Mouse (Mus musculus) urinary bladder, postnatal 25 days (tissue): Measurements from ENCODE around the gene Tes.
"Not testable (repeated sequence)": the region's sequence is repeated elsewhere in the genome, so short reads cannot be mapped to it uniquely, and the experiment has no call there.

ENCODE experiments used
- DNase-seq: peaks from one replicate; pipeline ENCODE4 v3.0.0; 2022; ENCODE audit warnings: low spot score

The Tes gene

DNA sequence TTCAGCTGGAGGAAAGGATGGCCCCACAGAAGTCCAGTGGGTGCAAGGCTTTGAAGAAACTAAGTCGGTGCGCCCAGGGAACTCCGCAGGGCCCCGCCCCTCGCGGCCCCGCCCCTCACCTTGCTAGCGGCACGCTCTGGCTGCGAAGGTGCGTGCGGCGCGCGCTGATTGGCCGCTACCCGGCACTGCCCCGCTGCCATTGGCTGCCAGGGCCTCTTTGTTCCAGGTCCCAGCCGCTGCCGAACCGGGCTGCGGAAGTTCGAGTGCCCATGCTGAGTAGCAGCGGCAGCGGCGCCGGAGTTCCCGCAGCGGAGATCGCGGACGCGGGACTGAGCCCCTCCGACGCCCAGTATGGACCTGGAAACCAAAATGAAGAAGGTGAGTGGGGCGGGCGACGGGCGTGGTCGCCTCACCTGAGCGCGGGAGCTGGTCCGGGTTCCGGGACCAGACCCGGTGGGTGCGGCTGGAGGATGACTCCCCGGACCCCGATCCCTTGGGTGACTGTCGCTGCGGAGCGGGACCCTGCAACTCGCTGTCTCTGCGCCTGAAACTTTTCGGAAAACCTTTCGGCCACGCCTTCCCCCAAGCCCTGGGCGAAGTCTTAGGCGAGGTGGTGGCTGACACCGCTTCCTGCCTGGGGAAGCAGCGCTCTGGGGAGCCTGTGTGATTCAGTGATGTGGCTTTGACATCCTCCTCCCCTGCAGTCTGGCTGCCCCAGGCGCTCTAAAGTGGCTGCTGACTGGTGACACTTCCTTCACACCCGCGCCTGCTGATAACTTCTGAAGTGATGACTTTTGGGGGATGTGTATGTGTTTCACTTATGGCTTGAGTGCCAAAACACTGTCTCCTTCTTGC, at the start of gene Tes:
TSS of gene Tes (plus strand) at position 214 of the 855 bp plus-strand sequence.
- peak; percentile 76 for DNase-seq

DNA sequence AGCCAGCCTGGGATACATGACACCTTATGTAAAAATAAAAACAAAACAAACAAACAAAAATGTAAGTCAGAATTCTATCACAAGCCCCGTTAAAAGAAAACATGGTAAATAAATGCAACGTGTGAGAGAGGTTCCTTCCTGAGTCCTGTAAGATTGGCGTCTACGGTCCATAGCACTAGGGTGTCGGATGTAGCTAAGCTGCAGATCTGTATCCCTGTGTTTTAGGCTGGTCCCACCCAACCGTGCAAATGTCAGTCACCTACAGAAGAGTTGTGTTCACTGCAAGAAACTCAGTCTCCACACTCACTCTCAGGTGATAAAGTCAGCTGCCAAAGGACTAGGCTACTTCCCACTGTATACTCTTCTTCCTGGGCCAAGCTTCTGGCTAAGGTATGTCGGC, 39.1 kb upstream of the Tes start:
- DNase-seq, result no peak

DNA sequence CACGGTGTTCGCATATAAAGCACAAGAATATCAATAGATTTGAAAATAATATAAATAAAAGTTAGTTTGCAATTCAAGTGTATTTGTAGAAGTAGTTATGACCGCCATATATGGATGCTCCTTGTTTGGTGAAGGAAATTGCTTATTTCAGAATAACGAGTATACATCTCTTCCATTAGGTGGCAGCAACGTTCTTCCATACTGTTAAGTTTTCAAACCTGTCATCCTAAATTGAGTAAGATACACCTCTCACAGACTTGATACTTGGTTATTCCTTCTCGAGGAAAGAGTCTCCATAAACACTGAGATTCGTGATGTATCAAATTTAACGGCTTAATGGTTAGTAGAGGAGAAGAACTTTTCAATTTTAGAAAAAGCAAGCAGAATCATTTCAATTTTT, 37.4 kb upstream of the Tes start:
- no peak for DNase-seq

DNA sequence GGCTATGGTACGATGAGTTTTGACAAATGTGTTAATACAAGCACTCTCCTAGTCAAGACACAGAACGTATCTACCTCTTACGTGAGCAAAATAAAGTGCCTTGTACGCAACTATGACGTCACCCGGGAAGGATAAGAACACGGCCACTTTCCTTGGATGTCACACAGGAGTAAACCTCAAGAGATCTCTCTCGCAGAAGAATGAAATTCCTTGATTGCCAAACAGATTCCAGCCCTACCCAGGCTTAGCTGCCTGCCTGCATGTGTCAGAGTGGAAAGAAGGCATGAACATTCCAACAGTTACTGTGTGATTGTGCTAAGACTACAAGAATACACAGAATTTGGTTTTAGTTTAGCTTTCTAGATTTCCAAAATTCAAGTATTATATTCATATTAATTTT, 36.1 kb upstream of the Tes start:
- no peak for DNase-seq

DNA sequence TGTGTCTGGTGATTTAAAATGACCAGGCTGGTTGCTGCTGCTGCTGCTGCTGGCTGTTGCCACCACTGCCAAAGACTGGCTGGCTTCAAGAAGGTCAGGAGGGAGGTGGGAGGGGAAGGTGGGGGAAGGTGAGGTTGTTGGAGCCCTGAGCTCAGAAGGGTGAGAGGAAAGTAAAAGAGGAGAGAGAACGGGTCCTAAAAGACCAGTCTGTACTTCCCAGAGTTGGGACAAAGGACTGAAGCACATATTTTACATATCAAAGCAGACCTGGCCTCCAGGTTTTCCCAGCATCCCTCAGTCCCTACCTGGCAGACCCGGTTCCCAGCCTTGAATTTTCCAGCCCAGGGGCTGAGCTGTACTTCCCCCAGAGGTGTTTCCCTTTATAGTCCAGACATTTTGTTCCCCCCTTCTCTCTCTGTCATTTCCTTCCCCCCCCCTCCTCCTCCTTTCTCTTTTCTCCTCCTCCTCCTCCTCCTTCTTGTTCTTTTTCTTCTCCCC, 32.7 kb upstream of the Tes start:
- DNase-seq, result no peak

DNA sequence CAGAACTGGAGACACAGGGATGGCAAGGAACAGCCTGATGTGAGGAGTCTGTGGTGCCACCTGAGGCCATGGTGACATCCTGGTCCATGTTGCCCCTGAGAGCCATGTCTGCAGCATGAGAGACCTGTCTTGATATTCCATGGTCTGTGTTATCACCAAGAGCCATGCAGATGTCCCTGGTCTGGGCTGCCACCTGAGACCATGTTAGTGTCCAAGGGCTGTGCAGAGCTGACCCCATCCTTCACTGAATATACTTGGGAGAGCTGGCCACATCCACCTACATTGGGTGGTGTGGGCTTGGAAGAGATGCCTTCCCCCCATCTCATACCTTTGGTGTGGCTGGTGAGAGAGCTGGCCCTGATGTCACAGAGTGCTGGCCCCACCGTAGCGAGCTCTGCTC, 30.9 kb upstream of the Tes start:
- no peak for DNase-seq

DNA sequence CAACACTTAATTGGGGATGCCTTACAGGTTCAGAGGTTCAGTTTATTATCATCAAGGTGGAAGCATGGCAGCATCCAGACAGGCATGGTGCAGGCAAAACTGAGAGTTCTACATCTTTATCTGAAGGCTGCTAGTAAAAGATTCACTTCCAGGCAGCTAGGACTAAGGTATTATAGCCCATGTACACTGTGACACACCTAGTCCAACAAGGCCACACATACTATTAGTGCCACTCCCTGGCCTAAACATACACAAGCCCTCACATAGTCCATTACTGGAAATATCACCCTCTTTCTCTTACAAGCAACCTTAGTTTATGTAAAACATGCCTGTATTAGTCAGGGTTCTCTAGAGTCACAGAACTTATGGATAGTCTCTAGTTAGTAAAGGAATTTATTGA, 29.7 kb upstream of the Tes start:
- no peak for DNase-seq

DNA sequence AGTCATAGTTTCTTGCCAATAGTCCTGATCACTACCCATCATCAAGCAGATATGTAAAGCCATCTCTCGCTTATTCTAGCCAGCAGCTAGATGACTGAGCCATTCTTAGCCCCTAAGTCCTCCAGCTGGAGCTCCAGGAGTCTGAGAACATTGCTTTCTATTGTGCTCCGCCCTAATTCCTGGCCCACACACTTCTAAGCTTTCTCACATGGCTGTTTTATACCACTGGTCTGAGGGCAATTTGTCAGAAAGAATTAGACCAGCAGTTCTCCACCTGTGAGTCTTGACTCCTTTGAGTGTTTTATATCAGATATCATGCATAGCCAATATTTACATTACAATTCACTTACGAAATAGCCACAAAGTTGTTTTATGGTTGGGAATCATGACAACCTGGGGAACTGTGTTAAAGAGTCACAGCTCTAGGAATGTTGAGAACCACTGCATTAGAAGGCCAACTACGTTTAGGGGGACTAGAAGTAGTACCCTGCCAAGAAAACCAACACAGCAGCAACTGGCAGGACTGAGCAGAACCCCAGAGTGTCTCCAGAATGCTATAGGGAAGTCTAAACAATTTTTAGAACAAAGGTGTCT, 13.4 kb upstream of the Tes start:
- DNase-seq, result no peak

DNA sequence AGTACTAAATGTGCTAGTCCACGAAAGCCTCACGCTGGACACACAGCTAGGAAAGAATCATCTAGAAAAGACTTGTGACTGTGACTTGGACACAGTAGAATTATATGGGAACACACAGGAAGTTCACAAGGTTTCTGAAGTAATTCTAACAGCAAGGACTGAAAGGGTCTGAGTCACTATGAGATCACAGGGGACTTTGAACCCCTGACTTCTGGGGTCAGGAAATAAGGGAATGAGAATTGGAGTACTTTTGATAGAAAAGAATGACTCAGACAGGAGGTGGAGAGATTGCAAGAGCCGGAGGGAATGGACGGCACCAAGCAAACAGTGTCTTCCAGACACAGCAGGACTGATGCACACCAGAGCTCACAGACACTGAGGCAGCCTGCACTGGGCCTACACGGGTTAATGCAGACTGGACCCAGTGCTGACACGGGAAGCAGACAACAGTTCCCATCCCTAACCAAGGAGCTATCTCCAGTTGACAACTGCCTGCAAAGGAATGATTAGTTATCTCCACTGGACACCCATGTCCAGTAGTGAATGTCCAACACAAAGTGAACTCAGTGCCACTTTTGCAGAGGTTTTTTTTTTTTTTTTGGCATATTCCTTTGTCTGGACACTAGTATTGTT, 11.8 kb upstream of the Tes start:
- DNase-seq, result no peak

DNA sequence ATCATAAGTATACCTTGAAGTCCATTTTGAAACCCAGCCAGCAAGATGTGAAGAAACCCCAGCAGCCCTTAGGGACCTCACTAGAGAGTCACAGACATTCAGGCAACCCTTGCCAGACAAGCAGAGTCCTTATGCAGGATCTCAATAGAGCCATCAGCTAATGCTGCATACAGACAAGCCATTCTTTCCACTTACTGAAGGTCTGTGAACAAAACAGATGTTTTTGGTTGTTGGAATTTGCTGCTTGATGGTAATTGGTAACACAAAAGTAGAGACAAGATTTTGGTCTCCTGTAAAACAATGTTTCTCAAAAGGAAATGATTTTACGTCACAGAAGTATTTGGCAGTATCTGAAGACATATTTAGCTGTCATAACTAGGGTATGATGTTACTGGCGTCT, 10.2 kb upstream of the Tes start:
- no peak for DNase-seq

DNA sequence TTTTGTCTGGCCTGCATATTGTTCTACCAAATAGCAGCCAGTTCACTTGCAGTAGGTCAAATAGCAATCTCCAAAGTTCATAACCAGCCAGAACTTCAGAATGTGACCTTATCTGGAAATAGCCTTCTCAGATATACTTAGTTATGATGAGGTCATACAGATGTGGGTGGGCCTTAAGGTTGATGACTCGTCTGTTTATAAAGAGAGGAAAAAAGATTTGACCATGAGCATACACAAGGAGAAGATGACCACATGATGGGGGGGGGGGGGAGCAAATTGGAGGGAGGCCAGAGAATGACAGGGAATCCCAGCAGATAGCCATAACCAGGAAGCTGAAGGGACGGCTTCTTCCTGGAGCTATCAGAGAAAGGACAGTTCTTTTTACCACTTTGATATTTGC, 9.3 kb upstream of the Tes start:
- DNase-seq, result no peak

DNA sequence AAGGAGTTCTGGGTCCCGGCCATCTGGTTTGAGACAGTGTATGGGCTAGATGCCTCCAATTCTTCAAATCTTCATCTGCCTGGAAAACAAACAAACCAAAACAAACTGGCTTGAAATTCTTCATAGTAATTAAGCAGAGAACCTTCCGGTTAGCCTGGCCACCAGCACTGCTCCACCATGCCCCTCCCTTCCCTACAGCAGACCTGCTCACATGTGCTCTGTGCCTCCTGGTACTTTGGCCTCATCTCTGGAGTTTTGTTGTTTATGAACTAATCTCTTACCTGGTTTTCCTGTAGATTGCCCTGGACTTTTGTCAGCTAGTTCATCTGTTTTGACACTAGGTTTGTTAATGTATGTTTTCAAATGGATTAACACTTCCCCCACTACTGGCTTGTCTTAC, 5.4 kb upstream of the Tes start:
- no peak for DNase-seq

DNA sequence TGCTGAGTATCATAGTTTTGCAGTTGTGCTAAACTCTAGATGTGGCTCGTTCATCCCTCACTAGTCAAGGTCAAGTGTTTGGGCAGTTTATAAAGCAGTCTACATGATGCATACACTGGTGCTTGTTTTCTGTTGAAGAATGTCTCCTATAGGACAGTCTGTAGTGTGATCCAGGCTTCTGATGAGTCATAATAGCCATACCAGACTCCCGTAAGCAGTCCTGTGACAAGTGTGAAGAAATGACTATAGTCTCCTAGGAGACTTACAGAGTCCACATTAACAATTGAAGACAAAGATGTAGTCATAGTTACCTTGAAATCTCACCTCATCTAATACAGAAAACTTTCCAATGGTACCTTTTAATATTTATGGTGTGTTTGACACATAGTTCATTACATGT, 4.8 kb upstream of the Tes start:
- no peak for DNase-seq

DNA sequence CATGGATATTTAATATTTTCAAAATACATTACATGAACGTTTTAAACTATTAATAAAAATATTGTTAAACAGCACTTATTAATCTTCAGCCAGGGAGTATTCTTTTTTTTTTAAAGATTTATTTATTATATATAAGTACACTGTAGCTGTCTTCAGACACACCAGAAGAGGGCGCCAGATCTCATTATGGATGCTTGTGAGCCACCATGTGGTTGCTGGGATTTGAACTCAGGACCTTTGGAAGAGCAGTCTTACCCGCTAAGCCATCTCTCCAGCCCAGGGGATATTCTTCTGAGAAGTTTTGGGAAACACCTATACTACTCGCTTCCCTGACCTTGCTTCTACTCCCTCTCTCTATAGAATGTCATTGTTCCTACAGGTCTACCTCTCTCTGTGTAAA, 3.1 kb upstream of the Tes start:
- DNase-seq, result not testable (repeated sequence)

DNA sequence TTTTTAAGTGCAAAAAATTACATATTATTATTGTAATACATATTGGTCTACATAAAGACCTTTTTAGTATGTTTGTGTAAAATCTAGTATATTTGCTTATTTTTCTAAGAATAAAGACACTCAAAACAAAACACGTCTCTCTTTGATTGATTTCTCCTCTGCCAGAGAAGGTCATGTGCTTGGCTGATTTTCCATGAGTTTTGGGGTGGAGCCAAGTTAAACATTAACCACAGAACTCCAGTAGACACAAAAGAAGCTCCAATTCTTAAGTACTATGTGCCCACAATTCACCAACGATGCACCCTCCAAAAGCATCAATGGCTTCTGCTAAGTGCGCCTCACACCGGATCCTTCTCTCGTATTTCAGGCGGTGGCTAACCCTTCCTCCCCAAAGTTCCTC, 2.6 kb upstream of the Tes start:
- DNase-seq, result no peak

DNA sequence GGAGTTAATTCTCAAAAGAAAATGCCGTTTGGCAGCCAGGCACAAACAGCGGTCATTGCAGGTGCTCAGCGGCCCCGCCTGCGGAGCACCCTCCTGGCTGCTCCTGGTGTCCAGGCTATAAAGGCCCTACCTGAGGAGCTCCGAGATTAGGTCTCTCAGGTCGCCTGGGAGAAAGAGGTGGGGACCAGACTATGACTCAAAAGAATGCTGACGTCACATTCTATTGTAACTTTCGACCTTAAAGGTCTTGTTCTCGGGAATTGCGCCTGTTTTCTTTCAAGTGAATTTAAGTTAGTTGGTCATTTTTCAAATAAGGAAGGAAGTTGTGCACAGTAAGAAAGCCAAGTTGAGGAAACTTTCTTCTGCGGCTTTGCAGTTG, 831 bp downstream of the Tes start:
- DNase-seq, result no peak

DNA sequence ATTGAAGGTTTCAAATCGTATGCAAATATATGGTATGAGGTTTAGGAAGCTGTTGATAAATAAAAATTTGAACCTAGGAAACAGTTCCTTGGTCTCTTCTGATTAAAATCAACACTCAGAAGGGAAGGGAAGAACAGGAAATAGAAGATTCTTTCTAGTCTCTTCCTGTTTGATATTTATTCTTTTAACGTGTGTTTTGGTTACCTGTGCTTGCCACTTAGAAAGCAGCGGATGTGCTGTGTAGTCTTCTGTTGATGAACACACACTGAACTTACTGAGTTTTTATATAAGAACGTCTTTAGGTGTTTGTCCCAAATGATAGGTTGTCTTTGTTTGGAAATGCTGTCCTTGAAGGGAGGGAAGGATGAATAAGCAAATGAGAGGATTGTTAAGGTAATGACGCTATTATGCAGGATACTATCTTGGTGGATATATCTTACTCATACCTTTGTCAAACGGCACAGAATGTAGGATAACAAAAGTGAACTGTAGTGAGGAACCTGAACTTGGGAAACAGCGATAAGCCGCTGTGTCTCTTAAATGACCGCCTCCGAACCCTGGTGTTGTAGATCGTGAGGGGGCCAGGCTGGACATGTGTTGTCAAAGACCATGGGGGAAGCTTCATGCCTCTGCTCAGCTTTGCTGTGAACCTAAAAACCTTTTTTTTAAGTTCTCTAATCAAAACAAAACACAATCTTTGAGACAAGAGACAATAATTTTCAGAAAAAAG, 1.4 kb downstream of the Tes start:
- DNase-seq, result no peak

DNA sequence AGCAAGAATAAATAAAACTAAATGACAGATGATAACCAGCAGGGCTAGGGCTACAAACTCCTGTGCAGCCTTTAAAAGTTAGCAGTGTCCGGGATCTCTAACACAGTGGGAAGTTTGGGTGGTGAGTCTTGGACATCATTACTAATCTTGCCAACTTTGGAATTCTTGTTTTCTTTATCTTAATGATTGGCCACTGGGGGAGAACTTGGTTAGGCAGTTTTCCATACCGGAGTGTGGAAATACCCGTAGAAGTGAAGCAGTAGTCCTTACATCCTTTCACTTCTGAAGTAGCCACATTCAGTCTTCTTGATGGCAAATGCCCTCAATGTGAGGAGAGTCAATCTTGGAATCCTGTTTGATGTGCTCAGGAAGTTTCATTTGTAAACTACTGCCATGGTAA, 7.0 kb downstream of the Tes start:
- DNase-seq, result no peak

DNA sequence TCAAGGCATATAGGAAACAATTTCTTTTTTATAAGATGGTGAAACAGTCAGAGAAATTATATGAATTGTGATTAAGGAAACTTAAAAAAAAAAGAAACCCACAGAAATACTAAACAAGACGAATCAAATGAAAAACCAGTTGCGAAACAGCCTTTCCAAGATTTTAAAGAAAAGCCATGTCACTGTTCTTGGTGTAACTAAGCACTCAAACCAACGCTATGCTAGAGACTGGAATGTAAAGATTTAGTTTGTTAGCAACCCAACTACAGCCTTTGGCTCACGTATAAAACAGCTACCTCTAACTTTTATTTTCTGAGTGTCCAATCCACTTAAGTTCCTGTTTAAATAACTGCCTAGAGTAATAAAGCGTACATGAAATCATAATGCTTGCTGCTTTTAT, 7.4 kb downstream of the Tes start:
- DNase-seq, result no peak

DNA sequence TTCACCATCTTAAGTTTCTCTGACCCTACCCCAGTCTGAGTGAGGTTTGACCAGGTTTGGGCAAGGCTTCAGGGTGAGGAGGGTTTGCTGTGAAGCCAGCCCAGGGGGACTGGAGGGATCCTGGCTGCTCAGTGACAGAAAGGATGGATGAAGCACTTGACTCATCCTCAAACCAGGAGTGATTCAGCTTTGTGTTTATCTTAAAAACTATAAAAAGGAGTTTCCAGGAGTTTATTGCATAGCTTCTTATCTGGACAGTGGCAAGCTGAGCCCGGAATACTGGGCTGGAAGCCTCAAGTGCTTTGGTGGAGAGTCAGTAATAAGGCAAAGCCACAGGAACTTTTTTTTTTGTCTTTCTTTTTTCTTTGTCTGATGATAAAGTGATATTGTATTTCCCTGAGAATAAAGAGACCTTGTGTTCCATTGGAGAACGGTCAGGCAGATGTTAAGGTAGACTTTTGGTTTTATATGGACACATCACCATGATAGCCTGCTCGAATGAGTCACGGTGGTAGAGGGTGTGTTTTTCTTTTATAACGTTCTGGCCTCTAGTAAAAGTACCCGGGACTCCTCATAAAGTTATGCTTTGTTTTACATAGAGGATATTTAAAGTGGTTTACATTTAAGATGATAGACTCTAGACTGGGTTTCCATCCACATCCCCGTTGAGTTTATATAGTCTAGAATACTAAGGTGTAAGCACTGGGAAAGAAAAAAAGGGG, 8.0 kb downstream of the Tes start:
- DNase-seq, result no peak

DNA sequence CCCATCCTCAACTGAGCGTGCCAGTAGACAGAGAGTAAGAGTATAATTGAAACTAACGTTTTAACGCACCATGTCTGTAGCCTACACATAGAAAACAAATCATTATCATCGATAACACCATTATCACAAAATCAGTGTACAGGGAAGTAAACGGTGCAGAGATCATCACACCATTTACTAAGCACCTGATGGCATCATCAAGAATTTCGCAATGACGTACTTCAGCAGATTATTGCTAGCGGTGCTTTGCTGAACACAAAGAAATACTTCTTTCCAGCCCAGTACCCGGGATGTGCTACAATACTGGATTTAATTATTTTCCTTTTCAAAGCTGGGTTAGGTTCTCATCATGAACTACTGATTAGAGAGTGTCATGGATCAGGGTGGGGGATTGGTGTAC, 12.3 kb downstream of the Tes start:
- DNase-seq, result no peak

DNA sequence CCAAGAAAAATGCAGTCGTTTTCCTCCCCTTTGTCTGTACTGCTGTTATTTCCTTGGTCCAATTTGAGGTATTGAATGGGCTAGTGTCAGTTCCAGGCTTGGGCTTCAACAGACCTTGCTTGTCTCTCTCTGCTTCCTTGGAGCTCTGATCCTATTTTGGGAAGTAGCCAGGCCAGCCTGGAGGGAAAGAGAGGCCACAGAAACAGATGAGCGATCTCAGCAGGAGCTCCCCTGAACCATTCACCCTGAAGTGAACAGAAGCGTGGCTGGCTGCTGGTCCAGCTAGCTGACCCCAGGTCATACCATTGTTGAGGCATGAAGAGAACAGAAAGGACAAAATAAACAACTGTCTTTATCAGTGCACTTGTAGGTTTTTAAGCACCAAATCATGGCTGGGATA, 12.8 kb downstream of the Tes start:
- no peak for DNase-seq
